Mouse (Mus musculus): Measurements from ENCODE around the gene Gm20696.

Gene Gm20696

GRCm38 (mm10) chr6:99285026-99285425, 381.6 kb downstream of the Gm20696 start:
- DNase-seq (ENCODE audit: low spot score): no peak

- no peak for DNase-seq (ENCODE audit: low spot score)
These were observed 382.6 kb downstream of the Gm20696 start for GRCm38 (mm10) chr6:99284019-99284418.

- DNase-seq (ENCODE audit: low spot score): no peak
These were observed 383.5 kb downstream of the Gm20696 start for GRCm38 (mm10) chr6:99282866-99283657.

- no peak for DNase-seq (ENCODE audit: low spot score)
These were observed 385.2 kb downstream of the Gm20696 start for GRCm38 (mm10) chr6:99281433-99281832.

- no peak for DNase-seq (ENCODE audit: low spot score)
These were observed 386.0 kb downstream of the Gm20696 start for GRCm38 (mm10) chr6:99280619-99281018.

- DNase-seq (ENCODE audit: low spot score): no peak
These were observed 389.3 kb downstream of the Gm20696 start for GRCm38 (mm10) chr6:99277251-99277650.

- no peak for DNase-seq (ENCODE audit: low spot score)
These were observed 390.3 kb downstream of the Gm20696 start for GRCm38 (mm10) chr6:99276297-99276653.

- DNase-seq (ENCODE audit: low spot score): no peak
These were observed 391.0 kb downstream of the Gm20696 start for GRCm38 (mm10) chr6:99275381-99276296.

- DNase-seq (ENCODE audit: low spot score): no peak
These were observed 391.9 kb downstream of the Gm20696 start for GRCm38 (mm10) chr6:99274667-99275066.

GRCm38 (mm10) chr6:99274222-99274621, 392.4 kb downstream of the Gm20696 start:
- no peak for DNase-seq (ENCODE audit: low spot score)

GRCm38 (mm10) chr6:99273177-99273576, 393.4 kb downstream of the Gm20696 start:
- DNase-seq (ENCODE audit: low spot score): no peak

- DNase-seq (ENCODE audit: low spot score): no peak
These were observed 394.4 kb downstream of the Gm20696 start for GRCm38 (mm10) chr6:99272174-99272573.

GRCm38 (mm10) chr6:99271741-99272140, 394.9 kb downstream of the Gm20696 start:
- no peak for DNase-seq (ENCODE audit: low spot score)

- DNase-seq (ENCODE audit: low spot score): no peak
These were observed 396.7 kb downstream of the Gm20696 start for GRCm38 (mm10) chr6:99269921-99270320.

GRCm38 (mm10) chr6:99268171-99269061, 398.2 kb downstream of the Gm20696 start:
- no peak for DNase-seq (ENCODE audit: low spot score)

- no peak for DNase-seq (ENCODE audit: low spot score)
These were observed 400.5 kb downstream of the Gm20696 start for GRCm38 (mm10) chr6:99265945-99266656.

GRCm38 (mm10) chr6:99265173-99265572, 401.4 kb downstream of the Gm20696 start:
- DNase-seq (ENCODE audit: low spot score): no peak

- DNase-seq (ENCODE audit: low spot score): no peak
These were observed 402.2 kb downstream of the Gm20696 start for GRCm38 (mm10) chr6:99264192-99265093.

GRCm38 (mm10) chr6:99263886-99264185, 402.8 kb downstream of the Gm20696 start:
- no peak for DNase-seq (ENCODE audit: low spot score)

GRCm38 (mm10) chr6:99263061-99263885, 403.3 kb downstream of the Gm20696 start:
- no peak for DNase-seq (ENCODE audit: low spot score)
